Mouse (Mus musculus) left cerebral cortex, postnatal 25 days (tissue): ENCODE results near the gene Phc2. TPM values are rescaled to one million over a fixed set of nuclear protein-coding genes. Genes with fewer than 3 reads are reported as not detected.
A peak's percentile ranks its signal among the peaks of the same experiment; 100 is the strongest.

Experiments
- DNase-seq, 2 experiments: peaks; one replicate each; pipeline ENCODE4 v3.0.0; 2022; ENCODE audit warnings: low spot score in 2 of 2, mixed read lengths in 1 of 2
- intact Hi-C: fragments of 180-260 bp; cut with DNase I; formaldehyde crosslinking; loops from one replicate; pipeline ENCODE4 v1.15.1; 2025
- total RNA-seq, 2 experiments: library from RNA; stranded (reverse); gene quantifications; 2 replicates each; pipeline ENCODE4 v1.2.3; 2021

Gene Phc2
- total RNA-seq, 2 experiments from 2014 or later: 82.7 to 92.4 TPM

GRCm38 (mm10) chr4:128730271-128730670 is 75.8 kb downstream of the Phc2 start:
- intact Hi-C loops: no loop called here
- no peak for DNase-seq

GRCm38 (mm10) chr4:128732794-128733193 is 78.3 kb downstream of the Phc2 start:
- intact Hi-C loops: no loop called here
- no peak for DNase-seq

DNA sequence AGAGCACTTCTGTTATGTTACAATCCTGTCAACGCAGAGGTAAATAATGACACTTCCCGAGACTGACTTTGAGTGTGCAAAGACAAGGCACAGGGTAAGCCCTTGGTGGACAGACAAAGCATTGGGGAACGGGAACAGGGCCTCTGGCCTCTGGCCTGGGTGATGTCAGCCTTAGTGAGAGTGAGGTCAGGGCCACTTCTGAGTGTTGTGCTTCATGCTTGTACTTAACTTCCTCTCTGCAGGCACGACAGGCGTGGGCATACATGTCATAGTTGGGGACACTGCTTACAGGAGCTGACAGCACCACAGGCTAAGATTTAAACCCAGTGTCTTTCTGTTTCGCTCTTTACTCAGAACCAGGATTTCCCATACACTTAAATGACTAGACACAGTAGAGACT is 79.0 kb downstream of the Phc2 start:
- intact Hi-C loops: no loop called here
- no peak for DNase-seq

DNA sequence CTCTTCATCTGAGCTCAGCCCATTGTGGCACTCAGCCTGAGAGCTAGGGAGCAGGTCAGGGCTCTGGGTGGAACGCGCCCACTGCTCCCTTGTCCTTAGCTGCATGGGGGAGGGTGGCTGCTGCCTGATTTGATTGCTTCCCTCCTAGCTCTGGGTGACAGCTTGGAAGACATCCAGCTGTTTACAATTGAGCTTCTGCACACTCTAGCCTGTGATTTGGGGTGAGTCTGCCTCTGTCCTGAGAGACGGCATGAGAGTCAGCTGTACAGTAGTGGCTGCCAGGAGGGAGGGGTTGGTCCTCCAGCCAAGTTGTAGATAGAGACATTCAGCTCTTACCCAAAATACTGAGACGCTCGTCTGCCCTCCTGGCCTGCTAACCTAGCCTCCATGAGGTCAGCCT is 79.7 kb downstream of the Phc2 start:
- intact Hi-C loops: no loop called here
- peak; percentile 50 to 62 for DNase-seq

GRCm38 (mm10) chr4:128734721-128735671 is 80.5 kb downstream of the Phc2 start:
- DNase-seq: peak in 1 of 2 experiments; percentile 59
- intact Hi-C loops: no loop called here

DNA sequence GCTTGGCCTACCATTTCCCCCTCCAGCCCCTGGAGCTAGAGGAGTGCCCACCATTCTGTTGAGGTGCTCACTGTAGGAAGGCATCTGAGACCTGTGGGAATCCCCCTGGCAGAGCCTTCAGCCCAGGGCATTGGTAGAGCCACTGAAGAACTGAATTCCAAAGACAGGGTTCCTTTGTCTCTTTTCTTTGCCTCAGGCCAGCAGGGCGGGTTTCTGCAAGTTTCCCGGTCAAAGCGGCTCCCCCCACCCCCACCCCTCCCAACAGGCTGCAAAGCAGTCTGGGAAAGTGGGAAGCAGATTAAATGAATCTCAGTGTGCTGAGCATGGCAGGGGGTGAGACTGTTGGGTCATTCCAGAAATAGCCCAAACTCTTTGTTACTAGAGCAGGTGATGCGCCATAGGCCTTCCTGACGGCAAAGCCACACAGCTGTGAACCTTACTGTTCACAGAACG is 82.7 kb downstream of the Phc2 start:
- DNase-seq: no peak
- intact Hi-C loops: no loop called here

GRCm38 (mm10) chr4:128737825-128738610 is 83.5 kb downstream of the Phc2 start:
- intact Hi-C loops: no loop called here

GRCm38 (mm10) chr4:128740878-128741277 is 86.4 kb downstream of the Phc2 start:
- intact Hi-C loops: no loop called here
- no peak for DNase-seq

More at GRCm38 (mm10) chr4:128737825-128738610, 83.5 kb downstream of the Phc2 start:
- DNase-seq: no peak

- intact Hi-C loops: no loop called here
- no peak for DNase-seq
Measured at GRCm38 (mm10) chr4:128741906-128742305, 87.4 kb downstream of the Phc2 start.

DNA sequence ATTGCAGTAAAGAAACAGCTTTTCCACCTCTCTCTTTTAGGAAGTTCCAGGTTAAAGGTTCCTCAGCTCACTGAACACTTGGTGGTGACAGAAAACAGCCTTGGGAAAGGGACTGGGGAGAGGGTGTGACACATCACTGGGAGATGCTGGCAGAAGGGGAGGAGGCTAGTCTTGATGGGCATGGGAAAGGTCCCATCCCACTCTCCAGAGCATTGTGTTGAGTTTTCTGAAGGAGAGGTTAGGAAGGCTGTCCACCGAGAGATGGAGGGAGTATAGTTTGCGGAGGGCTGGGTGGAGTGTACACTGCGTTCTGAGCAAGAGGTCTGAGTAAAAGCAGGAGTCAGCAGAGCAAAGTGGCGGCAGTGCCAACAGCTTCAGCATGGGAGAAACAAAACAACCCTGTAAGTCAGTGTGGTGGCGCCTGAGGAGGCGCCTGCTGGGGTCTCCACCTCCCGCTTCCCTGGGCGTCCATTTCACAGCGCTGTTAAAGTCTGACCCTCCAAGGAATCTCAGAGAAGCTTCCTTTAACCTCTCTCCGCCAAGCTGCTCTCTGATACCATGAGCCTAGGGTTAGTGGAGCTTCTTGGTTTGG is 88.0 kb downstream of the Phc2 start:
- intact Hi-C loops: no loop called here

DNA sequence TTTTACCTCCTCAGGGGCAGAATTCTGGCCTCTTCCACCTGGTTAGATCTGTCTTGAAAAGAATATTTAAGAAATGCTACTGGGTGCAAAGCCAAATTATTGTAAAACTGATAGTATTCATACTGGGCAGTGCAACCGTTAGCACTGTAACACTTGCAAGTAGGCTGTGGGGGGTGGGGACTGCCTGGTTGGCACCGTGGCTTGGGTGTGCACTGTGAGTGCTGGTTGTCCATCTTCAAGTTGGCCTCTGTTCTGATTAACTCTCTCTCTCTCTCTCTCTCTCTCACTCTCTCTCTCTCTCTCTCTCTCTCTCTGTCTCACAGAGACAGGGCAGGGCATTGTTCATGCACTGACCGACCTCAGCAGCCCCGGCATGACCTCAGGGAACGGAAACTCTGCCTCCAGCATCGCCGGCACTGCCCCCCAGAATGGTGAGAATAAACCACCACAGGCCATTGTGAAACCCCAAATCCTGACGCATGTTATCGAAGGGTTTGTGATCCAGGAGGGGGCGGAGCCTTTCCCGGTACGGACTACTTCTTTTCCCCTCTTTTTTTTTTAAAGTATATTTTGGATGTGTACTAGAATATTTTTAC is 88.6 kb downstream of the Phc2 start:
- intact Hi-C loops: no loop called here

More for the DNA sequence above, 88.0 kb downstream of the Phc2 start:
- no peak for DNase-seq

DNA sequence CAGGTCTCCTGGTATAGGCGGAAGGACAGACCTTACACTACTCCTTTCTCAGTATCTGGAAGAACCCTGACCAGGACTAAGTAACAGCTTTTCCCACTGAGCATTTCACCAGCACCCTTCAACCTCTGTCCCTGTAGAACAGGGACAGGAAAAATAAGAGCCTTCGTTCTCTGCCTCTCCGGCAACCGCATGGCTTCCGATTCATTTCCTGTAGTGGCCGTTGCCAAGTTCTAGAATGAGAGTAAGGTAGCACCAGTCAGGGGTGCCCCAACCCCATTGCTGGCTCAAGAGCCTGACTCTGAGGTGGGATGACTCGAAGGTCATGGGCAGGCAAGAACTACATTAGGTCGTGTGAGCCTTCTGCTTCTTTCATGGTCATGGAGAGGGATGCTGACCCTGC is 90.7 kb downstream of the Phc2 start:
- DNase-seq: no peak
- intact Hi-C loops: no loop called here

More for the DNA sequence above, 88.6 kb downstream of the Phc2 start:
- DNase-seq: no peak

- intact Hi-C loops: no loop called here
- DNase-seq: no peak
Measured at GRCm38 (mm10) chr4:128747614-128748270, 93.2 kb downstream of the Phc2 start.

GRCm38 (mm10) chr4:128748309-128748708 is 93.8 kb downstream of the Phc2 start:
- intact Hi-C loops: no loop called here

GRCm38 (mm10) chr4:128751006-128751405 is 96.5 kb downstream of the Phc2 start:
- no peak for DNase-seq
- intact Hi-C loops: no loop called here

More at GRCm38 (mm10) chr4:128748309-128748708, 93.8 kb downstream of the Phc2 start:
- DNase-seq: no peak

DNA sequence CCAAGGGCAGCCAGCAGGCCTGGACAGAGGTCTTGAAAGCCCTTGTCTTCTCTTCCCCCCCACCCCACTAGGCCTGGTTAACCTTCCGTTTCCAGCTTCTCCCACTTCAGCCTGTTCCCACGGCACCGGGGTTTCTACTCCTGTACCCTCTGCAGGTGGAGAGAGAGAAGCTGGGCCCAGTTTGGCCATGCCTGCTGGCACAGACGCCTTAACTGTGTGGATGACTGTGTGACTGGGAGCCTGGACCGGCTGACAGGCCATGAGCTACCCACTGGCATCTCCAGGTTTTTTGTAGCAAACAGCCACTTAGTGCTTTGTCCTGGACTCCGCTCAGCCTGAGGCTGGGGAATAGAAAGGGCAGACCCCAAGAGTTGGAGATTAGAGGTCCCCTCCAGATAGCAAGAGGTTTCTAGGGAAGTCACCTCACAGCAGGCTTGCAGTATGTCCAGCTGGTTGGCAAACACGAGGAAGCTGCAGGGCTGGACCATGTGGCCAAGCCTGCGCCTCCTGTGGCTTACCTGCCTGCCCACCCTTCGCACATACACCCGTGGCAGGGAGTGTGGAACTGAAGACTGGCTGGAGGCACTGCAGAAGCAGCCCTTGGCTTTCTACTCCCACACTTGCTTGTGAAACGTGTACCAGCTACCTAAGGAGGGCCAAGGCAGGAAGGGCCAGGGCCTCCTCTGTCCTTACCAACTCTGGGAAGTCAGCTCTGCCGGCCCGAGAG is 97.7 kb downstream of the Phc2 start:
- intact Hi-C loops: no loop called here
- DNase-seq: no peak

- intact Hi-C loops: no loop called here
- no peak for DNase-seq
Measured at GRCm38 (mm10) chr4:128753571-128753970, 99.1 kb downstream of the Phc2 start.

DNA sequence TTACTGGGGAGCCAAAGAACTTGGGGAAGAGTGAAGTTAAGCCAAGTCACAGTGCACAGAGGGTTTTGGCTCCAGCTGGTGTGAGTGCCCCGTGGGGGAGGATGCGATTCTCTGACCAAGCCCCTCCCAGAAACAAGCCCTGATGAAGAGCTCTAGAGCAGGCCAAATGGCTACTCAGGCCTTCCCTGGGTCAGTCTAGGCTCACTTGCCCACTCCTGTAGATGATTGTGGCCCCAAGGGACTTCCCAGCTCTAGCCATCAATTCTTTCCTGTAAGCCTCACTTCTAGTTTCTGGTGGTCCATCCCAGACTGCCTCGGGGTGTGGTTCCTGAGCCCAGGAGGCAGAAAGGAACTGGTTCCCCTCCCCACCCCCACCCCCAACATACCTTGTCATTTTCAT is 100.6 kb downstream of the Phc2 start, which contains the start of gene A3galt2:
Gene A3galt2 (plus strand): TSS at position 301 of the 400 bp plus-strand sequence.
- no peak for DNase-seq
- intact Hi-C loops: no loop called here
